In genomic region chr13:106836527-106836879, GRCm38 (mm10) we compare ENCODE assay signal across 11 mouse cellular contexts.
DNase-seq lines count a peak whose midpoint lies in the region; ATAC-seq and TF ChIP-seq lines count a peak whose summit lies in the region.
"Had no signal": no experiment of that assay in that cellular context is flagged by ENCODE, and none has a peak within 500 bp of the region (broad histone marks: within the 10 kb centered on the region; RNA-seq: fewer than 3 reads in every experiment).

No protein-coding gene starts in this region.

- 35% methylated on average over 5 of the region's 5 CpGs for WGBS in heart, adult 2 months
- 69% methylated on average over 5 of the region's 5 CpGs for WGBS in kidney, postnatal 0 days
- WGBS in hindbrain, embryonic 13.5 days = 91% methylated on average over 5 of the region's 5 CpGs

- no peaks in the 10 kb centered on the region for H3K9me3 ChIP-seq in kidney, postnatal 0 days (replicated peaks; ENCODE audit: low read length)
- H3K9me3 ChIP-seq in hindbrain, embryonic 13.5 days = no peaks in the 10 kb centered on the region

- ATAC-seq in kidney, postnatal 0 days (replicated peaks; ENCODE audit: low FRiP score, low read depth) = no peak
- ATAC-seq in megakaryocyte-erythroid progenitor cell, adult 5-6 weeks (replicated peaks; ENCODE audit: low FRiP score, low TSS enrichment, poor library complexity, severe bottlenecking) = peak; percentile 54
- ATAC-seq in hindbrain, embryonic 13.5 days (ENCODE audit: low FRiP score) = no peak

- peaks cover 3% of the 10 kb centered on the region for H3K4me1 ChIP-seq in heart, adult 2 months (ENCODE audit: control insufficient read depth, insufficient read depth, low read length)
- H3K4me1 ChIP-seq in kidney, postnatal 0 days (replicated peaks; ENCODE audit: insufficient read depth, low read length) = no peaks in the 10 kb centered on the region
- no peaks in the 10 kb centered on the region for H3K4me1 ChIP-seq in hindbrain, embryonic 13.5 days (replicated peaks)

- TF ChIP-seq EP300 in heart, adult 2 months (IDR thresholded peaks at IDR 0.05; ENCODE audit: insufficient read depth, low read depth, low read length) = no peak

- peak overlapping the region; percentile 68; the same call in 1 of the 2 replicates for H3K9ac ChIP-seq in heart, adult 2 months (ENCODE audit: low read depth, low read length)
- no peak overlapping the region for H3K9ac ChIP-seq in kidney, postnatal 0 days (ENCODE audit: low read depth, low read length)
- H3K9ac ChIP-seq in hindbrain, embryonic 13.5 days = no peak overlapping the region

- intact Hi-C loops in heart, adult 2 months (cut with DNase I) = no loop called here

- peak overlapping the region; percentile 74 for H3K27ac ChIP-seq in heart, adult 2 months
- peak overlapping the region; percentile 57; the same call in 1 of the 2 replicates for H3K27ac ChIP-seq in kidney, postnatal 0 days
- no peak overlapping the region; the same call in 1 of the 2 replicates for H3K27ac ChIP-seq in hindbrain, embryonic 13.5 days
- H3K27ac ChIP-seq: stomach, postnatal 0 days had no signal

- peaks cover 2% of the 10 kb centered on the region; the same call in 1 of the 2 replicates for H3K36me3 ChIP-seq in heart, adult 2 months (ENCODE audit: control insufficient read depth, insufficient read depth, low read length)
- H3K36me3 ChIP-seq in kidney, postnatal 0 days (ENCODE audit: insufficient read depth, low read length) = 0 out of 2 replicates have a peak, but pooled peaks cover 1% of the 10 kb centered on the region
- H3K36me3 ChIP-seq in hindbrain, embryonic 13.5 days = peaks cover 10% of the 10 kb centered on the region

- peak overlapping the region; percentile 50 for H3K4me3 ChIP-seq in heart, adult 2 months
- H3K4me3 ChIP-seq in kidney, postnatal 0 days (replicated peaks; ENCODE audit: low read depth, low read length) = no peak overlapping the region
- no peak overlapping the region for H3K4me3 ChIP-seq in hindbrain, embryonic 13.5 days

- no peaks in the 10 kb centered on the region for H3K79me2 ChIP-seq in heart, adult 2 months (replicated peaks; ENCODE audit: control insufficient read depth, insufficient read depth, low read length)

- H3K27me3 ChIP-seq in heart, adult 2 months (ENCODE audit: control insufficient read depth, insufficient read depth, low read length) = no peaks in the 10 kb centered on the region
- H3K27me3 ChIP-seq in kidney, postnatal 0 days (ENCODE audit: insufficient read depth, low read length) = no peaks in the 10 kb centered on the region
- H3K27me3 ChIP-seq in hindbrain, embryonic 13.5 days = no peaks in the 10 kb centered on the region

- TF ChIP-seq POLR2A in heart, adult 2 months (IDR thresholded peaks at IDR 0.05; ENCODE audit: insufficient read depth, low read depth, low read length) = no peak

- TF ChIP-seq CTCF in heart, adult 2 months (IDR thresholded peaks at IDR 0.05) = no peak
- TF ChIP-seq CTCF in kidney, postnatal 0 days (IDR thresholded peaks at IDR 0.05; ENCODE audit: low read depth) = no peak

- no peak for DNase-seq in heart, adult 2 months
- DNase-seq in heart, postnatal 4 days = no peak
- peak; percentile 8 for DNase-seq in kidney, postnatal 0 days (ENCODE audit: low spot score)
- DNase-seq in kidney, postnatal 10 days = no peak
- peak; percentile 13 for DNase-seq in thymus, postnatal 14 days
- DNase-seq in thymus, postnatal 36 days = no peak
- DNase-seq: cerebellum, adult 8-10 months; right cerebral cortex, postnatal 14 days had no signal

- H3K4me2 ChIP-seq in kidney, postnatal 0 days (ENCODE audit: low read length) = no peak overlapping the region; the same call in 1 of the 2 replicates
- H3K4me2 ChIP-seq in hindbrain, embryonic 13.5 days = no peak overlapping the region

Comparison
In these comparisons a context has a peak if more than half of its experiments do, and no peak if none do; other contexts are left out.
1. DNase-seq: peak in kidney, postnatal 0 days (single experiment) and thymus, postnatal 14 days (single experiment); none in heart, adult 2 months (0 of 2), heart, postnatal 4 days (single experiment), kidney, postnatal 10 days (single experiment) and thymus, postnatal 36 days (0 of 2).